Mouse (Mus musculus) heart, embryonic 12.5 days (tissue): ENCODE results near the gene Chst8. TPM values are rescaled to one million over a fixed set of nuclear protein-coding genes. Genes with fewer than 3 reads are reported as not detected.

Source experiments
- ATAC-seq: fragments of 200-750 bp; cut with Nextera tagmentation; 2 replicates; pipeline ENCODE4 v1.8.0; 2017; ENCODE audit warnings: moderate TSS enrichment, moderate library complexity; ENCODE audit not compliant: insufficient number of reproducible peaks, low FRiP score
- H3K27ac ChIP-seq: fragments of 300-500 bp; sonication (generic); 2 replicates; pipeline ENCODE4 v1.5.1; 2016; ENCODE audit warnings: mild to moderate bottlenecking, moderate library complexity; ENCODE audit not compliant: poor library complexity, severe bottlenecking
- H3K27me3 ChIP-seq: fragments of 300-500 bp; sonication (generic); replicated peaks from 2 replicates; pipeline ENCODE4 v1.6.1; 2016; ENCODE audit warnings: mild to moderate bottlenecking, moderate library complexity
- H3K36me3 ChIP-seq: fragments of 300-500 bp; sonication (generic); 2 replicates; pipeline ENCODE4 v1.6.1; 2016; ENCODE audit warnings: mild to moderate bottlenecking, moderate library complexity
- H3K4me1 ChIP-seq: fragments of 300-500 bp; sonication (generic); replicated peaks from 2 replicates; pipeline ENCODE4 v1.6.1; 2016; ENCODE audit warnings: mild to moderate bottlenecking
- H3K4me2 ChIP-seq: fragments of 300-500 bp; sonication (generic); 2 replicates; pipeline ENCODE4 v1.6.1; 2016; ENCODE audit warnings: mild to moderate bottlenecking, moderate library complexity
- H3K4me3 ChIP-seq: fragments of 300-500 bp; sonication (generic); 2 replicates; pipeline ENCODE4 v1.5.1; 2016; ENCODE audit warnings: mild to moderate bottlenecking
- H3K9ac ChIP-seq: fragments of 300-500 bp; sonication (generic); 2 replicates; pipeline ENCODE4 v1.6.1; 2016; ENCODE audit warnings: mild to moderate bottlenecking, moderate library complexity
- H3K9me3 ChIP-seq: fragments of 300-500 bp; sonication (generic); replicated peaks from 2 replicates; pipeline ENCODE4 v1.6.1; 2016; ENCODE audit warnings: mild to moderate bottlenecking, moderate library complexity
- WGBS: fragments of 180-500 bp; shearing (Covaris S2); methylation state at CpG from one replicate; pipeline ENCODE4 v1.1.7; 2016; 5-methylcytosine and 5-hydroxymethylcytosine counted together
- polyA plus RNA-seq: library from polyadenylated mRNA; unstranded; fragments of >200 nt; fragmentation: Nextera tagmentation; extraction: Ambion mirVana; gene quantifications from 2 replicates; pipeline ENCODE4 v1.2.1, GENCODE M21; 2016

The Chst8 gene
- polyA plus RNA-seq, 1 experiment from 2014 or later = 1.4 TPM

DNA sequence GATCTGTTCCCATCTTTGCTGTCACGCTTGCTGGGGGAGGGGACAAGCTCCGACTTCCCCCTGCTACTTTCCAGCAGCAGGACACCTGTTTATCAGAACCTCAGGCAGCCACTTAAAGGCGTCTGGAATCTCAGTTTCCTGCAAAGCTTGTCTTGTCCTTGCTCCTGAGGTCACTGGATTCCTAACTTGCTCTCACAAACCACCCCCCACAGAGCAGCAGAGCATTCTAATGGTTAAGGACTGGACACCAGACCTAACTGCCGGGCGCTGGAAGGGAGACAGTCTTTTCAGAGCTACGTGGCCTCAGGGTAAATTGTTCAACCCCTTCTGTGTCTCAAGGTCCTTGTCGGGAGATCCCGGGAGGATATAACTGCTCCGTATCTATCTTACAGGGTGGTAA lies 143.2 kb downstream of the Chst8 start:
- Histone ChIP-seq H3K9me3 (peaks cover 5% of the 10 kb centered on the region; the same call in 1 of the 2 replicates), H3K27me3 (peaks cover 22% of the 10 kb centered on the region), H3K9ac (peak overlapping the region; percentile 10; the same call in 1 of the 2 replicates), H3K4me1 (peaks cover 5% of the 10 kb centered on the region; the same call in 1 of the 2 replicates), H3K4me2 (peak overlapping the region; percentile 31), H3K27ac (no peak overlapping the region), H3K36me3 (no peaks in the 10 kb centered on the region), H3K4me3 (no peak overlapping the region)
- 11% methylated on average over 9 of the region's 9 CpGs for WGBS
- no peak for ATAC-seq

DNA sequence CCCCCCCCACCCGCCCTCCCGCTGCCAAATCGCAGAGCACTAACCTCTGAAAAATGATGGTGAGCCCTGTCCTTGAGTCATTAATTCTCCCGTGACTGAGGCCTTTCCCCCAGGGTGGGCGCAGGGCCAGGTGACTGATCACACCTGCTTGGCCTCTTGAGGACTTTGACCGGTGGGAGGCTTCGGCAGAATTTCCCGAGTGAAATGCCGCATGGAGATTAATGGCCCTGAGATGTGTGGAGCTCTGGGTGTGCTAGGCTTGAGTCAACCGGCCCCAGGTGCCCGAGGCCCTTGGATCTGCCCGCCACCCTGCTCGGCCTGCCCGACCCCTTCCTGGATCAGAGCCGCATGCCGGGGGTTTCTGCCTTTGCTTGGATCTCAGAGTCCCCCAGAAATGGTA lies 144.6 kb downstream of the Chst8 start:
- no peak overlapping the region for H3K9ac ChIP-seq
- no peaks in the 10 kb centered on the region for H3K36me3 ChIP-seq
- no peak overlapping the region for H3K4me2 ChIP-seq
- H3K4me1 ChIP-seq = peaks cover 5% of the 10 kb centered on the region; the same call in 1 of the 2 replicates
- no peak overlapping the region for H3K27ac ChIP-seq
- 84% methylated on average over 16 of the region's 16 CpGs for WGBS
- no peak overlapping the region for H3K4me3 ChIP-seq
- H3K9me3 ChIP-seq = peaks cover 5% of the 10 kb centered on the region; the same call in 1 of the 2 replicates
- no peak for ATAC-seq
- peaks cover 7% of the 10 kb centered on the region for H3K27me3 ChIP-seq

DNA sequence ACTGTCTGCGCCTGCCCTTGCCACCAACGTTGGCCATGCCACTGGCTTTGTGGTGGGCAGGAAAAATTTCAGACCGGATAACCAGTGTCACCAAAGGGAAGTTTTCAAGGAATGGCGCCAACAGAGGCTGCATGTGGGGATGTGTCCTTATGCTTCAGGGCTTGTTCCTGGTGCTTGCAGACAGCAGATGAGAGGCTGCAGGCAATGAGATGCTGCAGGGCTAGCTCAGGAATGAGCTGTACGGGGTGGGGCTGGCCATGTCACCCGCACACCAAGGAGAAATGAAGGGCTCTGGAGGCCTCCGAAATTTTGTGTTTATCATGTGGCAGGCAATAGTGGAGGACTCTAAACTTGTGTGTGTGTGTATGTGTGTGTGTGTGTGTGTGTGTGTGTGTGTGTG lies 149.4 kb downstream of the Chst8 start:
- Histone ChIP-seq H3K27ac (no peak overlapping the region), H3K9me3 (peaks cover 5% of the 10 kb centered on the region; the same call in 1 of the 2 replicates), H3K9ac (no peak overlapping the region), H3K4me3 (no peak overlapping the region), H3K36me3 (no peaks in the 10 kb centered on the region), H3K4me1 (no peaks in the 10 kb centered on the region), H3K4me2 (no peak overlapping the region), H3K27me3 (peaks cover 9% of the 10 kb centered on the region; the same call in 1 of the 2 replicates)
- 39% methylated on average over 7 of the region's 7 CpGs for WGBS
- ATAC-seq = no peak

DNA sequence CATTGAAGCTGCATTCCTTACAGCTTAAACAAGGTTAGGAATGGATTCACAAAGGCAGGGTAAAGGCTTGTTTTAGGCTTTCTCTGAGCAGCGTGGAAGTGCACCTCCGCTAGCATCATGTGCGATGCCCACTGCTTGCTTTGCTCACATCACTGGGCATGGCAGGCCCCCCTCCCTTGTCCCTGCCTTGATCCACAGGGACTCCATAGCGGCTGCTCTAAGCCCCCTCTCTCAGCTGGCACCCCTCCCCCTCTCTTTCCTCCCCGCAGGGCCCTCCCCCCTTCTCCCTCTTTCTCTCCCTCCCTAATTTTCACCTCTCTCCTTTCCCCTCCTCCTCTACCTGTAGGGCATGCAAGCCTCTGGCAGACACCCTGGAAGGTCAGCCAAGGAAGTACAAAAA lies 150.3 kb downstream of the Chst8 start:
- no peak overlapping the region for H3K27ac ChIP-seq
- H3K9me3 ChIP-seq = peaks cover 5% of the 10 kb centered on the region; the same call in 1 of the 2 replicates
- no peak overlapping the region for H3K9ac ChIP-seq
- peaks cover 9% of the 10 kb centered on the region; the same call in 1 of the 2 replicates for H3K27me3 ChIP-seq
- H3K4me2 ChIP-seq = no peak overlapping the region
- no peak overlapping the region for H3K4me3 ChIP-seq
- ATAC-seq = no peak
- no peaks in the 10 kb centered on the region for H3K36me3 ChIP-seq
- 24% methylated on average over 5 of the region's 5 CpGs for WGBS
- H3K4me1 ChIP-seq = no peaks in the 10 kb centered on the region

DNA sequence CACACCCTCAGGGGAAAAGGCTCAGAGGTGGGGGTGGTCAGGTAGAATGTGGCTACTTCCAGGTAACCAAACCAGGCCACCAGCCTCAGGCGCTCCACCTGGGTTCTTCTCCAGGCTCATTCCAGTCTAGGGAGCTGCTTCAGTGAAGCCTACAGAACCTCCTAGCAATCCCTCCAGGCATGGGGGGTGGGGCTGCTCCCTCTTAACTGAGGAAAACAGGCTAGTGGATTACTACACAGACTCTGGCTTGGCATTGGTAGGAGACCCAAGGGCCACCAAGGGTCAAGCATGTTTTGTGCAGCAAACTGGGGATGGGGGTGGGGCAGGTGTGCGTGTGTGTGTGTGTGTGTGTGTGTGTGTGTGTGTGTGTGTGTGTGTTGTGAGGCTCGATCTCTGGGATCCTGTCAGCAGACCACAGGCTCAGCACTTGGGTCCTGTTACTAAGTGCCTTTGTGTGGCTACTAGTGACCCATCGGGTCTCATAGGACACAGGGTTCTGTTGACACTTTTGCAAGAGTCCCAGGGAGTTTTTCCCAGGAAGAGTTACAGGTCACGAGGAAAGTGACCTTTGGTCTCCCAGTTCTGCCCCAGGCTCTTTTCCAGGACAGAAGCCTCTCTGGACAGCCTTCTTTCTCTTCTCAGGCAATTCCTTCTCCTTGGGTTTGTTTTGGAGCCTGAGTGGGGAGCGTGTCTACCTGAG lies 153.0 kb downstream of the Chst8 start:
- H3K4me2 ChIP-seq = no peak overlapping the region
- no peak overlapping the region for H3K4me3 ChIP-seq
- no peak overlapping the region for H3K9ac ChIP-seq
- no peaks in the 10 kb centered on the region for H3K36me3 ChIP-seq
- no peaks in the 10 kb centered on the region for H3K4me1 ChIP-seq
- H3K27me3 ChIP-seq = peaks cover 9% of the 10 kb centered on the region; the same call in 1 of the 2 replicates
- H3K27ac ChIP-seq = no peak overlapping the region
- no peak for ATAC-seq
- 61% methylated on average over 6 of the region's 6 CpGs for WGBS
- no peaks in the 10 kb centered on the region for H3K9me3 ChIP-seq

DNA sequence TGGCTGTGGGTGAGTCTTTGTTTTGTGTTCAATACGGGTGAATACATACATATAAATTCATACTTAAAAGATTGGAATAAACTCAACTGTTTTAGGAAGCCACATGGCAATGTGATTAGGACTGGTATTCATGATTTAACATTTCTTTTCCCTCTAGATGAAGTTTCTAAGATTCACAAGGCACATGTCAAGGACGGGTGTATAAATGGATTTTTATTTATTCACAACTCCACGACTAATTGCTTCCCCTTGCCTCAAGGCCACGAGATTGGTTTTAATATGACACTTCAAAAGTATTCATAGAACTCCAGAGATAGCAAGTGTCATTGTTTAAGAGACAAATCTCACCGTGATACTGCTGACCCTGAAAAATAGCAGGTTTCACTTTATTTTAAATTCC lies 155.9 kb downstream of the Chst8 start, which contains the start of gene Kctd15:
TSS of gene Kctd15 (minus strand) at position 101 of the 400 bp plus-strand sequence.
- H3K9me3 ChIP-seq = no peaks in the 10 kb centered on the region
- 0 out of 2 replicates have a peak within 1 kb of the TSS, but pooled peaks have one; percentile 88 for H3K9ac ChIP-seq
- no peak for ATAC-seq
- H3K27ac ChIP-seq = no peak within 1 kb of the TSS
- H3K36me3 ChIP-seq = no peaks in the 10 kb centered on the region
- WGBS = 76% methylated on average over 5 of the region's 5 CpGs
- peaks cover 6% of the 10 kb centered on the region; the same call in 1 of the 2 replicates for H3K4me1 ChIP-seq
- H3K4me3 ChIP-seq = peak within 1 kb of the TSS; percentile 83
- peaks cover 7% of the 10 kb centered on the region; the same call in 1 of the 2 replicates for H3K27me3 ChIP-seq
- peak within 1 kb of the TSS; percentile 88 for H3K4me2 ChIP-seq

DNA sequence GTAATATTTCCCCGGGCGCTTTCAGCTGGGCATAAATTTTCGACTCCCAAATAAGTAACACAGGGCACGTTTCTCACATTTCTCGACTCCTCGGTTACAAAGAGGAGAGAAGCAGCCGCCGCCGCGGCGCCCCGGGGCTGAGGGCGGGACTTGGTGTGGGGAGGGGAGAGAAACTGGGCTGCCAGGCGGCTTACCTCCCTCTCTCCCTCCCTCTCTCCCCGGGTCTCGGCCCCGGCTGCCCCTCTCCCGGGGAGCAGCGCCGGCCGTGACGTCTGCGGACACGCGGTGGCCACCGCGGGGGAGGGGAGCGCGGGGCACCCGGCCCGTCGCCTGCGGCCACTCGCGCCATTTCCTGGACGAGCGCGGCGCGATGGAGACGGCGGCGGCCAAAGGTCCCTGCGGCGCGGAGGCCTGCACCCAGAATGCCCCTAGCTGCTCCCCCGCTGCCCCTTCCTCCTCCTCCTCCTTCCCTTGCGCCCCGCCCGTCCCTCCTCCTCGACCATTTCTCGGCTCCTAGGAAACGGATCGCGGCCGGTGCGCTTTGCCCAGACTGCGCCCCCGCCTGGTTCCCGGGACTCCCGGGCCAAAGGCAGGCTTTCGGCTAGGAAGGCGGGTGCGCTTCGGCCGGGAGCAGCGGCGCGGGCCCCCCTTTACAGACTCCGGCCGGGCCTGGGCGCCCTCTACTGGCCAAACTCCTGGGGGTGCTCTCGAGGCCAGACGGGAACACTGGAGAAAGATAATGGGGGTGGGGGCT lies 157.2 kb downstream of the Chst8 start:
- peak overlapping the region; percentile 88 for H3K4me2 ChIP-seq
- peaks cover 6% of the 10 kb centered on the region; the same call in 1 of the 2 replicates for H3K4me1 ChIP-seq
- peak overlapping the region; percentile 83 for H3K4me3 ChIP-seq
- WGBS = under 1% methylated on average over 58 of the region's 74 CpGs
- H3K9me3 ChIP-seq = no peaks in the 10 kb centered on the region
- ATAC-seq = peak; percentile 73
- 0 out of 2 replicates have a peak, but pooled peaks cover 7% of the 10 kb centered on the region for H3K27me3 ChIP-seq
- peak overlapping the region; percentile 93 for H3K27ac ChIP-seq
- H3K9ac ChIP-seq = peak overlapping the region; percentile 88
- no peaks in the 10 kb centered on the region for H3K36me3 ChIP-seq

DNA sequence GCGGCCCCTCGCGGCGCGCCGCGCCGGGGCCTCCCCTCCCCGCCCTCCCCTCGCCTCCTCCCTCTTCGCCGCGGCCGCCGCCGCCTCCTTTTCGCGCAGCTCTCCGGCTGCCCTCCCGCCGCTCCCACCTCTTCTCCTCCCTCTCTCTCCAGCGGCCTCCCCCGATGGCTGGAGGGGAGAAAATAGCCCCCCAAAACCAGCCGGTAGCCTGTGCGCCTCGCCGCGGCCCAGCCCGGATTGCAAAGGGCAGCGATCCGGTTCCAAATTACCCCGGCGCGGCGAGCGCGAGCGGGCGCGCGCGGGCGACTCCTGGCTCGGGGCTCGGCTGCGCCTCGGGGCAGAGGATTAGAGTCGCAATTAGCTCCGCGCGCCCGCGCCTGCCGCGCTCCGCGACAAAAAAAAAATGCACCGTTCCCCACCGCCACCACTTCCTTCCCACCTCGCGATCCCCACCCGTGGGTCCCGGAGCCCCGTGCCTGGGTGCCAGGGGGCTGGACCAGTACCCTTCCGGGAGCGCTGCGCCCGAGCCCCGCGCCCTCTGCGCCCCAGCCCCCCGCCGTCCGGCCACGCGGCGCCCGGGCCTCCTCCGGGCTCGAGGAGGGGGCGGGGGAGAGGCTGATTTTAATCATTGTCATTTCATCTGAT lies 157.9 kb downstream of the Chst8 start:
- Histone ChIP-seq H3K36me3 (peaks cover 5% of the 10 kb centered on the region; the same call in 1 of the 2 replicates), H3K9ac (peak overlapping the region; percentile 88), H3K4me1 (peaks cover 6% of the 10 kb centered on the region; the same call in 1 of the 2 replicates), H3K27ac (peak overlapping the region; percentile 93), H3K4me2 (peak overlapping the region; percentile 88), H3K4me3 (peak overlapping the region; percentile 83), H3K27me3 (0 out of 2 replicates have a peak, but pooled peaks cover 6% of the 10 kb centered on the region), H3K9me3 (no peaks in the 10 kb centered on the region)
- no peak; the same call in 1 of the 2 replicates for ATAC-seq
- WGBS = under 1% methylated on average over 57 of the region's 81 CpGs

DNA sequence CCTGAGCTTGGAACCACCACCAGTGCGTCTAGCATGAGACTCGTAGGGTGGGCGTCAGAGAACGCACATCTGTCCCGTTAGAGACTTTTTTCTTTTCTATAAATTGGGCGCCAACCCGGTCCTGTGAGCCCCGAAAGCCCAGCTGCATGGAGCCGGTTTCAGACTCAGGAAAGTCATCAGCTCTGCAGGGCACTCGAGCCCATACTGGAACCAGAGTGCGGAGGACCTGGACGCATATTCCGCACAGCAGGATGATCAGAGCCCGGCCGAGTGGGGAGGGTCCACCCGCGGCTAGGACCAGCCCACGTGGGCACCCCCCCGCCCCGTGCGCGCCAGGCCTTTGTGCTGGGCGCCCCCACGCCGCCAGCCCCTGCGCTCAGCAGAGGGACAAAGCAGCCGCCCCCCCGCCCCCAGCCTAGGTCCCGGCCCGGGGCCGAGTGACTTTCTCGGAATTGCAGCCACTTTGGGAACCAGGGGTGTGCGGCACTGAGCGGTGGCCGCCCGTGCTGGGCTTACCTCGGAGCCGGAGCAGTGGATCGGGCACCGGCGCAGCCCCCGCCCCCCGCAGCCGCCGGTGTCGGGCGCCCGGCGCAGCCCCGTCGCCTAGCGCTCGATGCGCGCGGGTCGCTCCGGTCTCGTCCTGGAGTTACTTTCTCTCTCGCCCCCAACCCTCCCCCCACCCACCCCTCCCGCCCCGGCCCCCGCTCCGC lies 158.6 kb downstream of the Chst8 start:
- Histone ChIP-seq H3K4me3 (peak overlapping the region; percentile 83), H3K27me3 (0 out of 2 replicates have a peak, but pooled peaks cover 3% of the 10 kb centered on the region), H3K4me2 (peak overlapping the region; percentile 88), H3K4me1 (peaks cover 6% of the 10 kb centered on the region; the same call in 1 of the 2 replicates), H3K36me3 (peaks cover 11% of the 10 kb centered on the region), H3K27ac (peak overlapping the region; percentile 93), H3K9ac (peak overlapping the region; percentile 88), H3K9me3 (no peaks in the 10 kb centered on the region)
- peak; percentile 62 for ATAC-seq
- WGBS = under 1% methylated on average over 56 of the region's 64 CpGs
